8 mouse cellular contexts compared by ENCODE assay signal in genomic region chr12:32910092-32910491, GRCm38 (mm10). TPM values are rescaled to one million over a fixed set of nuclear protein-coding genes. Genes with fewer than 3 reads are reported as not detected.
DNase-seq lines count a peak whose midpoint lies in the region; ATAC-seq and TF ChIP-seq lines count a peak whose summit lies in the region.

No protein-coding gene starts in this region.

- TF ChIP-seq POLR2A in brain, embryonic 14.5 days (IDR thresholded peaks at IDR 0.05; ENCODE audit: borderline replicate concordance, extremely low read depth, insufficient read depth, insufficient read length, poor library complexity, severe bottlenecking): no peak
- no peak for TF ChIP-seq POLR2A in embryonic fibroblast, embryonic 13.5 days (IDR thresholded peaks at IDR 0.05; ENCODE audit: low read depth, low read length)

- H3K4me1 ChIP-seq in G1E (ENCODE audit: insufficient read depth, low read depth, low read length): peaks cover 2% of the 10 kb centered on the region; the same call in 1 of the 2 replicates
- 0 out of 2 replicates have a peak, but pooled peaks cover 3% of the 10 kb centered on the region for H3K4me1 ChIP-seq in embryonic fibroblast, embryonic 13.5 days (ENCODE audit: control insufficient read depth, insufficient read depth, low read length)
- peaks cover 6% of the 10 kb centered on the region for H3K4me1 ChIP-seq in liver, embryonic 15.5 days (replicated peaks)
- no peaks in the 10 kb centered on the region for H3K4me1 ChIP-seq in neural tube, embryonic 12.5 days

- H3K4me3 ChIP-seq in G1E (ENCODE audit: low read depth, low read length): no peak overlapping the region
- H3K4me3 ChIP-seq in embryonic fibroblast, embryonic 13.5 days (ENCODE audit: insufficient read depth, low read length): no peak overlapping the region; the same call in 1 of the 2 replicates
- no peak overlapping the region for H3K4me3 ChIP-seq in liver, embryonic 15.5 days (replicated peaks)
- no peak overlapping the region for H3K4me3 ChIP-seq in neural tube, embryonic 12.5 days

- peak overlapping the region; percentile 20; the same call in 1 of the 2 replicates for H3K4me2 ChIP-seq in liver, embryonic 15.5 days
- peak overlapping the region; percentile 51 for H3K4me2 ChIP-seq in neural tube, embryonic 12.5 days (replicated peaks)

- peak; percentile 40 for DNase-seq in G1E (ENCODE audit: low spot score)
- peak; percentile 96 for DNase-seq in brain, embryonic 14.5 days (ENCODE audit: low read depth)
- peak; percentile 74 to 80 for DNase-seq in heart, postnatal 10 days
- peak; percentile 53 to 71 for DNase-seq in kidney, postnatal 4 days
- DNase-seq in thymus, postnatal 25 days: peak; percentile 38

- no peaks in the 10 kb centered on the region for H3K9me3 ChIP-seq in G1E (replicated peaks)
- H3K9me3 ChIP-seq in liver, embryonic 15.5 days (replicated peaks): no peaks in the 10 kb centered on the region
- no peaks in the 10 kb centered on the region for H3K9me3 ChIP-seq in neural tube, embryonic 12.5 days

- no peaks in the 10 kb centered on the region for H3K36me3 ChIP-seq in G1E (replicated peaks)
- H3K36me3 ChIP-seq in liver, embryonic 15.5 days (replicated peaks): no peaks in the 10 kb centered on the region
- H3K36me3 ChIP-seq in neural tube, embryonic 12.5 days: no peaks in the 10 kb centered on the region

- H3K27me3 ChIP-seq in G1E (ENCODE audit: insufficient read depth, low read length): peaks cover 23% of the 10 kb centered on the region
- H3K27me3 ChIP-seq in liver, embryonic 15.5 days: peaks cover 7% of the 10 kb centered on the region
- no peaks in the 10 kb centered on the region for H3K27me3 ChIP-seq in neural tube, embryonic 12.5 days (replicated peaks)

- 17% methylated on average over 11 of the region's 11 CpGs for WGBS in liver, embryonic 15.5 days (ENCODE audit: insufficient replicate concordance)
- WGBS in neural tube, embryonic 12.5 days: 17% methylated on average over 11 of the region's 11 CpGs

- peak; percentile 67 for TF ChIP-seq CTCF in G1E (IDR thresholded peaks at IDR 0.05; ENCODE audit: low read depth, low read length)
- peak; percentile 86 for TF ChIP-seq CTCF in brain, embryonic 14.5 days (IDR thresholded peaks at IDR 0.05; ENCODE audit: borderline replicate concordance, extremely low read depth, insufficient read depth, insufficient read length)
- 0 out of 2 replicates have a peak, but pooled peaks have one; percentile 3 for TF ChIP-seq CTCF in embryonic fibroblast, embryonic 13.5 days (IDR thresholded peaks at IDR 0.05; ENCODE audit: borderline replicate concordance, insufficient read depth, low read length)

- no peak overlapping the region for H3K27ac ChIP-seq in embryonic fibroblast, embryonic 13.5 days (ENCODE audit: insufficient read depth, low read length)
- no peak overlapping the region for H3K27ac ChIP-seq in liver, embryonic 15.5 days (replicated peaks)
- no peak overlapping the region for H3K27ac ChIP-seq in neural tube, embryonic 12.5 days

- H3K9ac ChIP-seq in liver, embryonic 15.5 days: no peak overlapping the region
- no peak overlapping the region for H3K9ac ChIP-seq in neural tube, embryonic 12.5 days

- ATAC-seq in G1E (ENCODE audit: extremely low read depth, insufficient number of reproducible peaks, low FRiP score, poor library complexity, severe bottlenecking): peak; percentile 55; the same call in 1 of the 2 replicates
- no peak for ATAC-seq in liver, embryonic 15.5 days (ENCODE audit: insufficient read depth)
- ATAC-seq in neural tube, embryonic 12.5 days (ENCODE audit: low FRiP score, low read depth): peak; percentile 83

- intact Hi-C loops in heart, postnatal 10 days (cut with DNase I): loop anchor here (5.0 kb wide), 5 partner anchors 42 to 517 kb away; partner anchors contain the start of genes Sypl and Twistnb

RNA-seq across cellular contexts. Expression of gene Sypl, which starts 43.6 kb away (rescaled TPM):
- total RNA-seq in G1E (2014; fragmentation: Nextera tagmentation) (63.6 and 71.5 TPM in 2 replicates), G1E (2017) (56.3 and 57.9 TPM in 2 replicates)
- polyA plus RNA-seq in G1E (2012): 4.2 and 5.5 TPM in 2 replicates
- polyA plus RNA-seq in brain, embryonic 14.5 days (2012; rRNA removed): 27.7 and 28.9 TPM in 2 replicates
- 125 and 133 TPM in 2 replicates for polyA plus RNA-seq in embryonic fibroblast, embryonic 13.5 days (2011; ENCODE audit: insufficient read length, low read depth, missing spikeins)
- 10 to 100 TPM; 83.4 to 89.9 TPM for total RNA-seq in heart, postnatal 10 days (2021)
- 40.4 and 42.0 TPM in 2 replicates for polyA plus RNA-seq in liver, embryonic 15.5 days (2015; fragmentation: Nextera tagmentation; extraction: Ambion mirVana)
- 42.3 and 44.3 TPM in 2 replicates for polyA plus RNA-seq in neural tube, embryonic 12.5 days (2016; fragmentation: Nextera tagmentation; extraction: Ambion mirVana)

Comparison
In these comparisons a context has a peak if more than half of its experiments do, and no peak if none do; other contexts are left out.
1. DNase-seq: peak in every context shown above with its lines; median percentile 96 in brain, embryonic 14.5 days; 77 in heart, postnatal 10 days; 62 in kidney, postnatal 4 days; 40 in G1E; 38 in thymus, postnatal 25 days.
2. CTCF ChIP-seq: peak in every context shown above with its lines; median percentile 86 in brain, embryonic 14.5 days; 67 in G1E; 3 in embryonic fibroblast, embryonic 13.5 days.